In the genomic region with DNA sequence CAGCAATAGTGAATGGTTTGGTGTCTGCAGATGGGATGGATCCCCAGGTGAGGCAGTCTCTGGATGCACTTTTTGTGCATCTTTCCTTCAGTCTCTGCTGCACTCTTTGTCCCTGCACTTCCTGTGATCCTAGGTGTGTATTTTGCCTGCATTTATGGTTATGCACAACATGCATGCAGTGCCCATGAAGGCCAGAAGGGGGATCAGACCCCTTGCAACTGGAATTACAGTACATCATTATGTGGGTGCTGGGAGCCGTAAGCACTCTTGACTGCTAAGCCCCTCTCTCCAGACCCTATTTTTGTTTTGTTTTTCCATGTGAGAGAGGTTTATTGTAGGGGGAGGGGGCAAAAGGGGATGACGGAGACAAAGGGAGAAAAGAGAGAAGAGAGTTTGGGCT, we compare ENCODE assay signal across 15 mouse cellular contexts. TPM values are rescaled to one million over a fixed set of nuclear protein-coding genes. Genes with fewer than 3 reads are reported as not detected.
DNase-seq lines count a peak whose midpoint lies in the region; ATAC-seq and TF ChIP-seq lines count a peak whose summit lies in the region.
"Had no signal": no experiment of that assay in that cellular context is flagged by ENCODE, and none has a peak within 500 bp of the region (broad histone marks: within the 10 kb centered on the region; RNA-seq: fewer than 3 reads in every experiment).

No protein-coding gene starts in this region.

- no peaks in the 10 kb centered on the region for H3K9me3 ChIP-seq in intestine, postnatal 0 days (ENCODE audit: control insufficient read depth)
- H3K9me3 ChIP-seq in intestine, embryonic 16.5 days (ENCODE audit: control insufficient read depth, low read length): no peaks in the 10 kb centered on the region
- no peaks in the 10 kb centered on the region for H3K9me3 ChIP-seq in midbrain, embryonic 11.5 days (ENCODE audit: control insufficient read depth, low read length)
- H3K9me3 ChIP-seq in midbrain, embryonic 10.5 days (replicated peaks): no peaks in the 10 kb centered on the region
- no peaks in the 10 kb centered on the region for H3K9me3 ChIP-seq in G1E (replicated peaks)
- H3K9me3 ChIP-seq: embryonic facial prominence, embryonic 15.5 days; forebrain, embryonic 15.5 days; liver, embryonic 12.5 days had no signal

- intact Hi-C loops in left cerebral cortex, postnatal 14 days (cut with DNase I): no loop called here

- no peaks in the 10 kb centered on the region for H3K36me3 ChIP-seq in intestine, postnatal 0 days (ENCODE audit: control insufficient read depth, insufficient read depth)
- H3K36me3 ChIP-seq in intestine, embryonic 16.5 days (ENCODE audit: control insufficient read depth, insufficient read depth, low read length): no peaks in the 10 kb centered on the region
- H3K36me3 ChIP-seq in midbrain, embryonic 11.5 days (ENCODE audit: control insufficient read depth, insufficient read depth, low read length): no peaks in the 10 kb centered on the region
- no peaks in the 10 kb centered on the region for H3K36me3 ChIP-seq in midbrain, embryonic 10.5 days
- no peaks in the 10 kb centered on the region for H3K36me3 ChIP-seq in G1E (replicated peaks)
- H3K36me3 ChIP-seq: embryonic facial prominence, embryonic 15.5 days; forebrain, embryonic 15.5 days; liver, embryonic 12.5 days had no signal

- no peak overlapping the region for H3K9ac ChIP-seq in intestine, postnatal 0 days (ENCODE audit: low read depth, low read length)
- H3K9ac ChIP-seq in intestine, embryonic 16.5 days (ENCODE audit: low read depth, low read length): no peak overlapping the region
- H3K9ac ChIP-seq in midbrain, embryonic 11.5 days (ENCODE audit: low read length): no peak overlapping the region
- H3K9ac ChIP-seq: embryonic facial prominence, embryonic 15.5 days; forebrain, embryonic 15.5 days; hindbrain, embryonic 14.5 days; liver, embryonic 12.5 days had no signal

- no peak overlapping the region for H3K4me2 ChIP-seq in intestine, postnatal 0 days (replicated peaks; ENCODE audit: low read depth)
- no peak overlapping the region for H3K4me2 ChIP-seq in intestine, embryonic 16.5 days (ENCODE audit: low read depth, low read length)
- no peak overlapping the region for H3K4me2 ChIP-seq in midbrain, embryonic 11.5 days
- H3K4me2 ChIP-seq: embryonic facial prominence, embryonic 15.5 days; forebrain, embryonic 15.5 days; hindbrain, embryonic 14.5 days; liver, embryonic 12.5 days had no signal

- TF ChIP-seq CTCF in intestine, postnatal 0 days (IDR thresholded peaks at IDR 0.05; ENCODE audit: low read depth): peak; percentile 62
- peak; percentile 53; the same call in 1 of the 2 replicates for TF ChIP-seq CTCF in G1E (IDR thresholded peaks at IDR 0.05; ENCODE audit: low read depth, low read length)

- WGBS in intestine, postnatal 0 days: 82% methylated on average over 2 of the region's 2 CpGs
- WGBS in intestine, embryonic 16.5 days: 74% methylated on average over 2 of the region's 2 CpGs
- 86% methylated on average over 2 of the region's 2 CpGs for WGBS in midbrain, embryonic 11.5 days
- 81% methylated on average over 2 of the region's 2 CpGs for WGBS in midbrain, embryonic 10.5 days

- H3K27ac ChIP-seq in intestine, postnatal 0 days (ENCODE audit: low read depth, low read length): no peak overlapping the region
- no peak overlapping the region for H3K27ac ChIP-seq in intestine, embryonic 16.5 days (ENCODE audit: low read length)
- H3K27ac ChIP-seq in midbrain, embryonic 11.5 days (ENCODE audit: low read depth, low read length): no peak overlapping the region
- H3K27ac ChIP-seq in midbrain, embryonic 10.5 days (replicated peaks): no peak overlapping the region
- H3K27ac ChIP-seq: embryonic facial prominence, embryonic 15.5 days; forebrain, embryonic 15.5 days; hindbrain, embryonic 14.5 days; liver, embryonic 12.5 days had no signal

- H3K4me1 ChIP-seq in intestine, postnatal 0 days (replicated peaks; ENCODE audit: control insufficient read depth, insufficient read depth, low read length): no peaks in the 10 kb centered on the region
- H3K4me1 ChIP-seq in intestine, embryonic 16.5 days (ENCODE audit: control insufficient read depth, insufficient read depth, low read length): no peaks in the 10 kb centered on the region
- no peaks in the 10 kb centered on the region for H3K4me1 ChIP-seq in midbrain, embryonic 11.5 days (ENCODE audit: control insufficient read depth, insufficient read depth, low read length)
- peaks cover 23% of the 10 kb centered on the region for H3K4me1 ChIP-seq in midbrain, embryonic 10.5 days
- H3K4me1 ChIP-seq in G1E (ENCODE audit: insufficient read depth, low read depth, low read length): peaks cover 10% of the 10 kb centered on the region
- H3K4me1 ChIP-seq: forebrain, embryonic 15.5 days had no signal

- no peak for ATAC-seq in intestine, postnatal 0 days
- no peak for ATAC-seq in intestine, embryonic 16.5 days
- ATAC-seq in midbrain, embryonic 11.5 days (ENCODE audit: low FRiP score): no peak
- no peak for ATAC-seq in G1E (ENCODE audit: extremely low read depth, insufficient number of reproducible peaks, low FRiP score, poor library complexity, severe bottlenecking)
- ATAC-seq: forebrain, embryonic 15.5 days; liver, embryonic 12.5 days had no signal

- DNase-seq in midbrain, embryonic 11.5 days (ENCODE audit: low spot score, missing footprints): peak; percentile 79
- DNase-seq in midbrain, embryonic 10.5 days (ENCODE audit: low spot score): no peak
- no peak for DNase-seq in G1E (ENCODE audit: low spot score)
- peak; percentile 32 for DNase-seq in retina, embryonic 14.5 days (ENCODE audit: low spot score)
- no peak for DNase-seq in left cerebral cortex, postnatal 14 days (ENCODE audit: low spot score in 2 of 2)
- DNase-seq: gastrocnemius, postnatal 25 days; right cerebral cortex, postnatal 4 days had no signal

- no peak overlapping the region for H3K4me3 ChIP-seq in intestine, postnatal 0 days (ENCODE audit: low read depth, low read length)
- H3K4me3 ChIP-seq in intestine, embryonic 16.5 days (ENCODE audit: low read length): no peak overlapping the region
- H3K4me3 ChIP-seq in midbrain, embryonic 11.5 days (ENCODE audit: low read depth, low read length): no peak overlapping the region
- H3K4me3 ChIP-seq in midbrain, embryonic 10.5 days: no peak overlapping the region
- no peak overlapping the region for H3K4me3 ChIP-seq in G1E (ENCODE audit: low read depth, low read length)
- H3K4me3 ChIP-seq: embryonic facial prominence, embryonic 15.5 days; forebrain, embryonic 15.5 days; liver, embryonic 12.5 days; myocyte had no signal

- no peaks in the 10 kb centered on the region for H3K27me3 ChIP-seq in intestine, postnatal 0 days (replicated peaks; ENCODE audit: control insufficient read depth, insufficient read depth, low read length)
- H3K27me3 ChIP-seq in intestine, embryonic 16.5 days (replicated peaks; ENCODE audit: control insufficient read depth, insufficient read depth, low read length): no peaks in the 10 kb centered on the region
- H3K27me3 ChIP-seq in midbrain, embryonic 11.5 days (ENCODE audit: control insufficient read depth, insufficient read depth, low read length): no peaks in the 10 kb centered on the region
- H3K27me3 ChIP-seq in midbrain, embryonic 10.5 days (ENCODE audit: low read depth, poor library complexity, severe bottlenecking): 0 out of 2 replicates have a peak, but pooled peaks cover 1% of the 10 kb centered on the region
- peaks cover 35% of the 10 kb centered on the region for H3K27me3 ChIP-seq in G1E (ENCODE audit: insufficient read depth, low read length)
- H3K27me3 ChIP-seq: embryonic facial prominence, embryonic 15.5 days; forebrain, embryonic 15.5 days had no signal

RNA-seq across cellular contexts. Expression of gene Madcam1, which starts 4.1 kb away (rescaled TPM):
- polyA plus RNA-seq in intestine, postnatal 0 days (2015; fragmentation: Nextera tagmentation; extraction: Ambion mirVana): 15.6 and 16.9 TPM in 2 replicates
- 27.4 and 31.8 TPM in 2 replicates for polyA plus RNA-seq in intestine, embryonic 16.5 days (2015; fragmentation: Nextera tagmentation; extraction: Ambion mirVana)
- 1.2 and 1.4 TPM in 2 replicates for polyA plus RNA-seq in midbrain, embryonic 11.5 days (2014; fragmentation: Nextera tagmentation; extraction: Ambion mirVana)
- polyA plus RNA-seq in midbrain, embryonic 10.5 days (2016; fragmentation: Nextera tagmentation; extraction: Ambion mirVana): 0.89 and 1.1 TPM in 2 replicates
- total RNA-seq in G1E (2014; fragmentation: Nextera tagmentation): not detected in 2 replicates
- not detected in 2 replicates for total RNA-seq in G1E (2017)
- not detected in 2 replicates for polyA plus RNA-seq in G1E (2012)
- under 1 TPM in 1 of 2 experiments, not detected in 1; 0.23 TPM for total RNA-seq in left cerebral cortex, postnatal 14 days (2021)
- total RNA-seq: gastrocnemius, postnatal 25 days had no signal
- polyA plus RNA-seq: myocyte had no signal

RNA-seq across cellular contexts. Expression of gene Tpgs1, which starts 8.9 kb away (rescaled TPM):
- 47.6 and 48.5 TPM in 2 replicates for polyA plus RNA-seq in intestine, postnatal 0 days (2015; fragmentation: Nextera tagmentation; extraction: Ambion mirVana)
- 56.8 and 64.4 TPM in 2 replicates for polyA plus RNA-seq in intestine, embryonic 16.5 days (2015; fragmentation: Nextera tagmentation; extraction: Ambion mirVana)
- 65.5 and 69.6 TPM in 2 replicates for polyA plus RNA-seq in midbrain, embryonic 11.5 days (2014; fragmentation: Nextera tagmentation; extraction: Ambion mirVana)
- 68.3 and 74.9 TPM in 2 replicates for polyA plus RNA-seq in midbrain, embryonic 10.5 days (2016; fragmentation: Nextera tagmentation; extraction: Ambion mirVana)
- 13.9 and 20.2 TPM in 2 replicates for total RNA-seq in G1E (2014; fragmentation: Nextera tagmentation)
- total RNA-seq in G1E (2017): 11.6 and 15.5 TPM in 2 replicates
- polyA plus RNA-seq in G1E (2012): 78.0 and 91.9 TPM in 2 replicates
- total RNA-seq in left cerebral cortex, postnatal 14 days (2021): 10 to 100 TPM; 71.9 to 77.9 TPM

RNA-seq across cellular contexts. Expression of gene Odf3l2, which starts 14.8 kb away (rescaled TPM):
- not detected in 2 replicates for polyA plus RNA-seq in intestine, postnatal 0 days (2015; fragmentation: Nextera tagmentation; extraction: Ambion mirVana)
- not detected in 2 replicates for polyA plus RNA-seq in intestine, embryonic 16.5 days (2015; fragmentation: Nextera tagmentation; extraction: Ambion mirVana)
- polyA plus RNA-seq in midbrain, embryonic 11.5 days (2014; fragmentation: Nextera tagmentation; extraction: Ambion mirVana): not detected in 2 replicates
- polyA plus RNA-seq in midbrain, embryonic 10.5 days (2016; fragmentation: Nextera tagmentation; extraction: Ambion mirVana): not detected in 2 replicates
- total RNA-seq in G1E (2014; fragmentation: Nextera tagmentation) (not detected in 2 replicates), G1E (2017) (0.11 TPM in 1 of 2 replicates, not detected in the other)
- polyA plus RNA-seq in G1E (2012): not detected in 2 replicates
- total RNA-seq in left cerebral cortex, postnatal 14 days (2021): under 1 TPM; 0.46 to 0.63 TPM
- polyA plus RNA-seq: embryonic facial prominence, embryonic 15.5 days; heart, embryonic 16.5 days; liver, embryonic 12.5 days; myocyte had no signal

RNA-seq across cellular contexts. Expression of gene Cdc34, which starts 21.7 kb away (rescaled TPM):
- 88.0 and 89.6 TPM in 2 replicates for polyA plus RNA-seq in intestine, postnatal 0 days (2015; fragmentation: Nextera tagmentation; extraction: Ambion mirVana)
- 120 and 128 TPM in 2 replicates for polyA plus RNA-seq in intestine, embryonic 16.5 days (2015; fragmentation: Nextera tagmentation; extraction: Ambion mirVana)
- polyA plus RNA-seq in midbrain, embryonic 11.5 days (2014; fragmentation: Nextera tagmentation; extraction: Ambion mirVana): 149 and 178 TPM in 2 replicates
- 223 and 270 TPM in 2 replicates for polyA plus RNA-seq in midbrain, embryonic 10.5 days (2016; fragmentation: Nextera tagmentation; extraction: Ambion mirVana)
- total RNA-seq in G1E (2014; fragmentation: Nextera tagmentation) (81.7 and 86.7 TPM in 2 replicates), G1E (2017) (132 and 136 TPM in 2 replicates)
- 492 and 603 TPM in 2 replicates for polyA plus RNA-seq in G1E (2012)
- total RNA-seq in left cerebral cortex, postnatal 14 days (2021): 10 to 100 TPM; 64.2 to 70.3 TPM

RNA-seq across cellular contexts. Expression of gene Shc2, which starts 22.6 kb away (rescaled TPM):
- polyA plus RNA-seq in intestine, postnatal 0 days (2015; fragmentation: Nextera tagmentation; extraction: Ambion mirVana): 1.9 and 2.2 TPM in 2 replicates
- 1.1 and 2.5 TPM in 2 replicates for polyA plus RNA-seq in intestine, embryonic 16.5 days (2015; fragmentation: Nextera tagmentation; extraction: Ambion mirVana)
- polyA plus RNA-seq in midbrain, embryonic 11.5 days (2014; fragmentation: Nextera tagmentation; extraction: Ambion mirVana): 11.4 and 13.0 TPM in 2 replicates
- polyA plus RNA-seq in midbrain, embryonic 10.5 days (2016; fragmentation: Nextera tagmentation; extraction: Ambion mirVana): 18.5 and 20.1 TPM in 2 replicates
- total RNA-seq in G1E (2014; fragmentation: Nextera tagmentation) (not detected in 2 replicates), G1E (2017) (0.05 TPM in 1 of 2 replicates, not detected in the other)
- not detected in 2 replicates for polyA plus RNA-seq in G1E (2012)
- total RNA-seq in left cerebral cortex, postnatal 14 days (2021): 10 to 100 TPM; 49.8 to 50.3 TPM

Comparison
In these comparisons a context has a peak if more than half of its experiments do, and no peak if none do; other contexts are left out.
1. DNase-seq: peak in midbrain, embryonic 11.5 days (single experiment) and retina, embryonic 14.5 days (single experiment); none in midbrain, embryonic 10.5 days (single experiment), G1E (single experiment) and left cerebral cortex, postnatal 14 days (0 of 2).